Mouse (Mus musculus): ENCODE results near the gene Zfp949.
"Not testable (repeated sequence)": the region's sequence is repeated elsewhere in the genome, so short reads cannot be mapped to it uniquely, and the experiment has no call there.

Zfp949 gene

GRCm38 (mm10) chr9:88539546-88540224 is 8.1 kb upstream of the Zfp949 start:
- no peak for DNase-seq (ENCODE audit: low read depth, low spot score)

GRCm38 (mm10) chr9:88542816-88543215 is 5.0 kb upstream of the Zfp949 start:
- DNase-seq (ENCODE audit: low read depth, low spot score), result peak; percentile 59

- DNase-seq (ENCODE audit: low read depth, low spot score), result peak; percentile 17
Measured at GRCm38 (mm10) chr9:88545534-88545933, 2.3 kb upstream of the Zfp949 start.

DNA sequence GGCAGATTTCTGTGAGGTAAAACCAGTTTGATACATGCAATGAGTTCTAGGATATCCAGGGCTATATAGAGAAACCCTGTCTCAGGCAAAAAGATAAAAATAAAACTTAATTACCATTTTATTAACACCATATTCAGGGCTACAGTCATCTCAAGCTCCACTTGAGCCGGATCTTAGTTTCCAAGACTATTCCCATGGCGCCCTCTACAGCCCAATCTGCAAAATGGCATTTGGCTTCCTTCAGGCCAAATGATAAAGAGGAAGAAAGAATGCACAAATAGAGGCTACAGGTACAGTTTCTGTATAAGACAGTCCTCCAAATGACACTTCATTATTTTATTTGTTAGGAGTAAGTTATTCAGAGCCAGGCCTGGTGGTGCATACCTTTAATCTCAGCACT is 1.7 kb upstream of the Zfp949 start:
- peak; percentile 64 for DNase-seq (ENCODE audit: low read depth, low spot score)

GRCm38 (mm10) chr9:88546657-88547056 is 1.2 kb upstream of the Zfp949 start:
- no peak for DNase-seq (ENCODE audit: low read depth, low spot score)

GRCm38 (mm10) chr9:88547270-88547669 is 550 bp upstream of the Zfp949 start:
- DNase-seq (ENCODE audit: low read depth, low spot score), result peak; percentile 79

DNA sequence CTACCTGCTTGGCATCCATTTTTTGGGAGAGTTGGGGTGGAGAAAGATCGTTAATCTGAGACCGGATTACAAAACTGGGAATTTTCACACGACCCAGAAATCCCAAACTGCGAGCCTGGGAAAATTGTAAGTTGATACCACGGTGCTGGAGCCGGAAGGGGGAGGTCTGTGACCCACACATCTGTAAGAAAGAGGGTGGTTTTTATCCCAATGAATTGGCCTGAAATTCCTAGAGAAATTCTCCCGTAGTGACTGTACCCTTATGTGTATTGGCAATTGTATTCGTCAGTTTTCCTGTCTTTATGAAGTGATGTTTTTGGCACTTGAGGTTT is 760 bp downstream of the Zfp949 start:
- DNase-seq (ENCODE audit: low read depth, low spot score), result no peak

DNA sequence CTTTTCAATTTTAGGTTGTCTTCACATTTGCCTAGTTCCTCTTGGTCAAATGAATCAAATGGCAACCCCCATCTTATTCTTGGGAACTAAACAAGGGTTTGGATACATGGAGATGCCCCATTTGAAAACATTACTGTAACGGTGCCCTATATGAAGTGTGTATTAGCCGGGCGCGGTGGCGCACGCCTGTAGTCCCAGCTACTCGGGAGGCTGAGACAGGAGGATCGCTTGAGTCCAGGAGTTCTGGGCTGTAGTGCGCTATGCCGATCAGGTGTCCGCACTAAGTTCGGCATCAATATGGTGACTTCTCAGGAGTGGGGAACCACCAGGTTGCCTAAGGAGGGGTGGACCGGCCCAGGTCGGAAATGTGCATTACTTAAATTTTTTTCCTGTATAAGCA is 5.3 kb downstream of the Zfp949 start:
- no peak for DNase-seq (ENCODE audit: low read depth, low spot score)

DNA sequence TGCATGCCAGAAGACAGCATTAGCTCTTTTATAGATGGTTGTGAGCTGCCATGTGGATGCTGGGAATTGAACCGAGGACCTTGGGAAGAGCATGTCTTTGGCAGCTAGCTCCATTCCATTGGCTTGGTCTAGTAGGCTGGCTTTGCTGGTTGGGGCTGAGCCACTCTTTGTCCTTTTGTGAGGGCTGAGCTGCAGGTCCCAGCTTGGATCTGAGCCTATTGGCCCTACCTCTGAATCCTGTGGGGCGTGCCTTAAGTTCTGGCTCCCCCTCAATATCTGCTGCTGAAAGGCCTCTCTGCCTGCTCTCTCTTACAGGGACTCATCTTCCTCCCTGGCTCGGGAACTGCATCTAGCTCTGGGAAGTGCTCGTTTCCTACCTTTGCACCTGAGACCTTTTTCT is 10.3 kb downstream of the Zfp949 start:
- DNase-seq (ENCODE audit: low read depth, low spot score), result no peak

GRCm38 (mm10) chr9:88561476-88561875 is 13.7 kb downstream of the Zfp949 start:
- DNase-seq (ENCODE audit: low read depth, low spot score), result not testable (repeated sequence)

GRCm38 (mm10) chr9:88570471-88570870 is 22.7 kb downstream of the Zfp949 start:
- not testable (repeated sequence) for DNase-seq (ENCODE audit: low read depth, low spot score)

DNA sequence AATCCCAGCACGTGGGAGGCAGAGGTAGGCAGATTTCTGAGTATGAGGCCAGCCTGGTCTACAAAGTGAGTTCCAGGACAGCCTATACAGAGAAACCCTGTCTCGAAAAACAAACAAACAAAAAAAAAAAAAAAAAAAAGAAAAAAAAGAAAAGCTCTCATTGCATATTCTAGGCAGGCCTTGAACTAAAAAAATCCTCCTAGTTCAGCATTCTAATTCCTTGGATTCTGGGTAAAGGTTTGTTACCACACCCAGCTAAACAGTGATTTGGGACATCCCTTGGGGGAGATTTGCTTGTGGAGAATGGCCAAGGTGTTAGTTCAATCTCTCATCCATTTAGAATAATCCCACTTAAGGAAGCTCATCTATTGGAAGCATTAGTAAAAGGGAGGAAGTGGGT is 32.8 kb downstream of the Zfp949 start, which contains the start of gene Trim43a:
TSS of gene Trim43a (plus strand) at position 301 of the 400 bp plus-strand sequence.
- not testable (repeated sequence) for DNase-seq (ENCODE audit: low read depth, low spot score)

GRCm38 (mm10) chr9:88593708-88594107 is 45.9 kb downstream of the Zfp949 start:
- DNase-seq (ENCODE audit: low read depth, low spot score), result not testable (repeated sequence)

DNA sequence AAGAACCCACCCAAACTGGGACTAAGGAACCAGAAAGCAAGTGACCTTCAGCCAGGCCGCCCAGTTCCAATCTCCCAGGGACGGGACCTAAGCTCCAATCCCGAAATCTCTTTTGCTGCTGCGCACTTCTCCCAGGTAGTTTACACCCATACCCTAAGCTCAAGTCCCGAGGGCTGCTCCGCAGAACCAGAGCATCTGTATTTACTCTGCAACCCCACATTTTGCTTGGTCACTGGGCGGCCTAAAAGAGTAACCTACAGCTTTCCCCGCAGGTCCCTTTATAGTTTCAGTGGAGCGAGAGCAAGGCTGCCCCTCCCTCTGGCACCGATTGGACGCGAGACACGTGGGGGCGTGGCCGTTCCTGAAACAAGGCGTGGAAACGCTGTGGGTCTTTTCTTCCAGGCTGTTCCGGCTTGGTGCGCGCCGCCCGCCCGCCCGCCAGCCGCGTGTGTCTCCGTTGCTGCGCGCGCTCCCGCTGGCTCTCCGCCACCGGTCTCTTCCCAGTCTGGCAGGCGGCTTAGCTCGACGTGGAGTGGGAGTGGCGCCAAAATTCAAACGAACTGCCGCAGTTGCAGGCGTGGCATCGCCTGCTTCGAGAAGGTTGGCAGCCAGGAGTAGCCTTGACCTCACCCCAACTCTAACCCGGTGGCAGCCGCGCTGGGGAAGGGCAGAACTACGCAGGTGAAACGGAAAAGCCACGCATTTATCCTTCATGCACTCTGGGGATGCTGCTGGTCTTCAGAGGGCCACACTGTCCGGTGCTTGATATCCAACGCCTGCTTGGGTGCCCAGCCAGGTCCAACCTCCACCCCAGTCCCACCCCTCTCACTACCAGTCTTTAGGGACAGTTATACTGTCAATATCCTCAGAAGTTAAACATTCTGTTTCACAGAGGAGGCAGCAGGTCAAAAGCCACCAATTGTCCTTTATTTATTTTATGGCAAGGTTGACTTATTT is 51.7 kb downstream of the Zfp949 start:
- DNase-seq (ENCODE audit: low read depth, low spot score), result peak; percentile 95
